Mouse (Mus musculus) lung, postnatal 0 days (tissue): ENCODE data around the gene Dek. TPM values are rescaled to one million over a fixed set of nuclear protein-coding genes. Genes with fewer than 3 reads are reported as not detected.

ENCODE experiments used
- ATAC-seq: fragments of 200-750 bp; cut with Nextera tagmentation; 2 replicates; pipeline ENCODE4 v1.8.0; 2017; ENCODE audit warnings: moderate library complexity
- DNase-seq: peaks from one replicate; pipeline ENCODE4 v3.0.0-alpha.2; 2016; ENCODE audit warnings: low spot score
- H3K27ac ChIP-seq: fragments of 300-500 bp; sonication (generic); 2 replicates; pipeline ENCODE4 v1.5.1; 2014; ENCODE audit warnings: antibody characterized with exemption, mild to moderate bottlenecking, low read length, mixed read lengths
- H3K27me3 ChIP-seq: fragments of 300-500 bp; sonication (generic); replicated peaks from 2 replicates; pipeline ENCODE4 v1.6.1; 2014; ENCODE audit warnings: low read length, mixed read lengths; ENCODE audit not compliant: insufficient read depth
- H3K36me3 ChIP-seq: fragments of 300-500 bp; sonication (generic); 2 replicates; pipeline ENCODE4 v1.6.1; 2014; ENCODE audit warnings: low read length, mixed read lengths; ENCODE audit not compliant: insufficient read depth
- H3K4me1 ChIP-seq: fragments of 300-500 bp; sonication (generic); 2 replicates; pipeline ENCODE4 v1.6.1; 2014; ENCODE audit warnings: antibody characterized with exemption, low read depth, low read length, mixed read lengths; ENCODE audit not compliant: insufficient read depth
- H3K4me2 ChIP-seq: fragments of 300-500 bp; sonication (generic); replicated peaks from 2 replicates; pipeline ENCODE4 v1.6.1; 2014; ENCODE audit warnings: low read depth, mild to moderate bottlenecking, low read length, moderate library complexity, mixed read lengths
- H3K4me3 ChIP-seq: fragments of 300-500 bp; sonication (generic); 2 replicates; pipeline ENCODE4 v1.5.1; 2014; ENCODE audit warnings: low read depth, low read length
- H3K9ac ChIP-seq: fragments of 300-500 bp; sonication (generic); replicated peaks from 2 replicates; pipeline ENCODE4 v1.6.1; 2014; ENCODE audit warnings: low read depth, mild to moderate bottlenecking
- H3K9me3 ChIP-seq: fragments of 300-500 bp; sonication (generic); 2 replicates; pipeline ENCODE4 v1.6.1; 2016; ENCODE audit warnings: low read length, mixed read lengths
- CTCF ChIP-seq: IDR thresholded peaks from 2 replicates; pipeline ENCODE4 v1.5.1; 2016; ENCODE audit warnings: antibody characterized with exemption, mild to moderate bottlenecking
- EP300 ChIP-seq: IDR thresholded peaks from 2 replicates; pipeline ENCODE4 v1.6.1; 2016; ENCODE audit warnings: antibody characterized with exemption, mild to moderate bottlenecking, control low read depth
- WGBS: fragments of 180-500 bp; shearing (Covaris S2); extraction: QIAGEN DNeasy Blood & Tissue Kit; methylation state at CpG from one replicate; pipeline ENCODE4 v1.1.7; 2014; 5-methylcytosine and 5-hydroxymethylcytosine counted together
- polyA plus RNA-seq: library from polyadenylated mRNA; unstranded; fragments of >200 nt; fragmentation: Nextera tagmentation; extraction: Ambion mirVana; gene quantifications from 2 replicates; pipeline ENCODE4 v1.2.1, GENCODE M21; 2015

The Dek gene
- polyA plus RNA-seq, 1 experiment from 2014 or later, result 113 TPM

GRCm38 (mm10) chr13:47080905-47081505, 25.0 kb downstream of the Dek start:
- H3K9me3 ChIP-seq, result no peaks in the 10 kb centered on the region
- no peak overlapping the region for H3K9ac ChIP-seq
- H3K27ac ChIP-seq, result no peak overlapping the region
- 87% methylated on average over 4 of the region's 4 CpGs for WGBS
- H3K4me3 ChIP-seq, result no peak overlapping the region
- no peaks in the 10 kb centered on the region for H3K27me3 ChIP-seq
- no peak for DNase-seq
- H3K36me3 ChIP-seq, result peaks cover 11% of the 10 kb centered on the region; the same call in 1 of the 2 replicates
- ATAC-seq, result no peak
- no peaks in the 10 kb centered on the region for H3K4me1 ChIP-seq
- H3K4me2 ChIP-seq, result no peak overlapping the region
- no peak for TF ChIP-seq EP300
- peak; percentile 59 for TF ChIP-seq CTCF

- DNase-seq (peak; percentile 28), ATAC-seq (no peak)
- Histone ChIP-seq H3K27me3 (no peaks in the 10 kb centered on the region), H3K36me3 (peaks cover 17% of the 10 kb centered on the region), H3K4me1 (no peaks in the 10 kb centered on the region), H3K4me3 (no peak overlapping the region), H3K9ac (no peak overlapping the region), H3K9me3 (no peaks in the 10 kb centered on the region), H3K27ac (no peak overlapping the region), H3K4me2 (no peak overlapping the region)
- peak; percentile 52 for TF ChIP-seq CTCF
- TF ChIP-seq EP300, result no peak
- 74% methylated on average over 5 of the region's 5 CpGs for WGBS
Observed at GRCm38 (mm10) chr13:47078799-47079198, 27.2 kb downstream of the Dek start.

GRCm38 (mm10) chr13:47077367-47077766, 28.6 kb downstream of the Dek start:
- no peak overlapping the region for H3K4me2 ChIP-seq
- DNase-seq, result no peak
- H3K4me1 ChIP-seq, result no peaks in the 10 kb centered on the region
- no peak for TF ChIP-seq EP300
- TF ChIP-seq CTCF, result no peak
- no peak for ATAC-seq
- no peak overlapping the region for H3K9ac ChIP-seq
- H3K27ac ChIP-seq, result no peak overlapping the region
- H3K27me3 ChIP-seq, result no peaks in the 10 kb centered on the region
- peaks cover 21% of the 10 kb centered on the region for H3K36me3 ChIP-seq
- H3K9me3 ChIP-seq, result no peaks in the 10 kb centered on the region
- H3K4me3 ChIP-seq, result no peak overlapping the region

GRCm38 (mm10) chr13:47076156-47076555, 29.8 kb downstream of the Dek start:
- Histone ChIP-seq H3K27me3 (no peaks in the 10 kb centered on the region), H3K9me3 (no peaks in the 10 kb centered on the region), H3K4me3 (no peak overlapping the region), H3K4me1 (no peaks in the 10 kb centered on the region), H3K36me3 (peaks cover 21% of the 10 kb centered on the region), H3K27ac (no peak overlapping the region), H3K4me2 (no peak overlapping the region), H3K9ac (no peak overlapping the region)
- ATAC-seq (no peak), DNase-seq (no peak)
- TF ChIP-seq CTCF (no peak), EP300 (no peak)
- WGBS, result 80% methylated on average over 5 of the region's 5 CpGs

DNA sequence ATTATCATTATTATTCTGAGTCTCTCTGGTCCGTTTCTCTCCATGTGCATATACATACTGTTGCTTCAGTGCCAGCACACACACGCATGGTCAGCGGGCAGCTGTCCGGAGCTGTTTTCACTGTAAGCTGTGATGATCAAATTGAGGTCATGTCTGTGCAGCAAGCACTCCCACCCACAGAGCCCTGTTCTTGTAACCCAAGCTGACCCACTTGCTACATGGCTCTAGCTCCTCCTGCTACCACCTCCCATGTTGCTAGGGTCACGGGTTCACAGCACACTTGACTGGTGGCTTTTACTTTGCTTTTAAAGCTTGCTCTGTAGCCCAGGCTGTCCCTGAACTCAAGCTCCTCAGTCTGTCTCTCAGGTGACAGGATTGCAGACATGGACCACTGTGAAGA, 33.5 kb downstream of the Dek start:
- Histone ChIP-seq H3K9me3 (no peaks in the 10 kb centered on the region), H3K4me2 (no peak overlapping the region), H3K36me3 (peaks cover 16% of the 10 kb centered on the region; the same call in 1 of the 2 replicates), H3K27ac (no peak overlapping the region), H3K27me3 (no peaks in the 10 kb centered on the region), H3K9ac (no peak overlapping the region), H3K4me1 (no peaks in the 10 kb centered on the region), H3K4me3 (no peak overlapping the region)
- 88% methylated on average over 5 of the region's 5 CpGs for WGBS
- DNase-seq, result no peak
- no peak for ATAC-seq
- TF ChIP-seq CTCF, result no peak
- no peak for TF ChIP-seq EP300

- Histone ChIP-seq H3K27me3 (no peaks in the 10 kb centered on the region), H3K4me1 (no peaks in the 10 kb centered on the region), H3K27ac (no peak overlapping the region), H3K36me3 (peaks cover 12% of the 10 kb centered on the region; the same call in 1 of the 2 replicates), H3K4me2 (no peak overlapping the region), H3K9ac (no peak overlapping the region), H3K4me3 (no peak overlapping the region), H3K9me3 (no peaks in the 10 kb centered on the region)
- 88% methylated on average over 13 of the region's 13 CpGs for WGBS
- no peak for DNase-seq
- TF ChIP-seq EP300, result no peak
- no peak for TF ChIP-seq CTCF
- no peak for ATAC-seq
Observed at GRCm38 (mm10) chr13:47071871-47072270, 34.1 kb downstream of the Dek start.
